Mouse (Mus musculus): ENCODE measurements around the gene Borcs5. TPM values are rescaled to one million over a fixed set of nuclear protein-coding genes. Genes with fewer than 3 reads are reported as not detected.

The Borcs5 gene
- total RNA-seq, 2 experiments from 2014 or later = 33.4 to 42.4 TPM

GRCm38 (mm10) chr6:134701211-134701602, 61.9 kb downstream of the Borcs5 start:
- DNase-seq (ENCODE audit: low spot score in 2 of 2) = no peak
- intact Hi-C loops (cut with DNase I) = no loop called here

DNA sequence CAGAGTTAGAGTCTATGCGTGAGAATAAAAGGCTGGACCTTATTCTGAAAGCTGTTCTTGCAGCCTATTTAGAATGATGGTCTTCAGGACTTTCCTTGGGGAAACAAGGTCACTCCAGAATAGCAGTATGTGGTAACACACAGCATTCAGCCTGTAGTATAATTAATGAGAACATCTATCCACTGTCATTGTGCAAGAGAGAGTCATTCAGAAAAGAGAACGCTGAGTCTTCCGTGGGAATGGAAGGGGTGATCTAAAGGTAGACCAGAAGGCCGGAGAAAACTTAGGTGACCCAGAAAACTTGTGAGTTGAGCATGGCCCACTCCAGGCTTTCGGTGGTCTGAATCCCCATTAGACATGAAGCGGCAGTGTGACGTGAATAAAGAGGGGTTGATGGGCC, 62.9 kb downstream of the Borcs5 start:
- intact Hi-C loops (cut with DNase I) = no loop called here
- no peak for DNase-seq (ENCODE audit: low spot score in 2 of 2)

DNA sequence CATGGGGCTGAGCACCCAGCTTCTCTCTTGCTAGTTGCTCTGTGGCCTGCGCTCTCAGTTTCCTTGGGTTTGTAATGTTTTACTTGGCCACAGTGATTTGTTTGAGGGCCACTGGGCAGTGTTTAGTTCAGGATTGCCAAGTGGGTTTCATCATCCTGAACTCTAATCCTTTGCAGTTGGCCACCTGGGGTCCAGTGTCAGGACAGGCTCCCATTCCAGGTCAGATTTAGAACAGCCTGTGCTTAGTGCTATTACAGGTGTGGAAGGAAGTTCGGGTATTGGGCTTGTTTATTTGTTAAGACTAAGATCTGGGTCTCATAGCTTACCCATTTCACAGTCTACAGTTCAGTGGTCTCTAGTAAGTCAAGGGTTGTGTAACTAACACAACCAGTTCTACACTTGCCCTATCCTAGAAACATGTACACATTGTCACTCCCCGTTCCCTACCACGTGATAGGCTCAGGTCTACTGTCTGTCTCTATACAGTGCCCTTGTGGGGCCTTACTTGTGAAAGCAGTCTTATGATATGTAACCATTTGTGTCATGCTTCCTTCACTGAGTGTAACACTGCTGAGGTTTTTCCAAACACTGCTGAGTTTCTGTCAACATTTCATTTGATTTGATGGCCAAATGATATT, 63.9 kb downstream of the Borcs5 start:
- intact Hi-C loops (cut with DNase I) = no loop called here
- no peak for DNase-seq (ENCODE audit: low spot score in 2 of 2)

GRCm38 (mm10) chr6:134706467-134706866, 67.2 kb downstream of the Borcs5 start:
- no peak for DNase-seq (ENCODE audit: low spot score in 2 of 2)
- intact Hi-C loops (cut with DNase I) = no loop called here

DNA sequence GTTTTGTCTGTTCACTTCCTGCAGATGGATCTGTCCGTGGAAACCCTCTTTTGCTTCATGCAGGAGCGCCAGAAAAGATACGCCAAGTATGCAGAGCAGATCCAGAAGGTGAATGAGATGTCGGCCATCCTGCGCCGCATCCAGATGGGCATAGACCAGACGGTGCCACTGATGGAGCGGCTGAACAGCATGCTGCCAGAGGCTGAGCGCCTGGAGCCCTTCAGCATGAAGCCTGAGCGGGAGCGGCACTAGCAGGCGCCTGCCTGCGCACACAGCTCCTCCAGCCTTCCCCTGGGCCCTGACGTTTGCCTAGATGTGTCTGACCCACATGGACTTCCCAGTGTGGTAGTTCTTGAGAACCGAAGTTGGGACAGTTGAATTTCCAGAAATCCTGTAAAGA, 70.7 kb downstream of the Borcs5 start:
- intact Hi-C loops (cut with DNase I) = no loop called here
- DNase-seq (ENCODE audit: low spot score in 2 of 2) = no peak

DNA sequence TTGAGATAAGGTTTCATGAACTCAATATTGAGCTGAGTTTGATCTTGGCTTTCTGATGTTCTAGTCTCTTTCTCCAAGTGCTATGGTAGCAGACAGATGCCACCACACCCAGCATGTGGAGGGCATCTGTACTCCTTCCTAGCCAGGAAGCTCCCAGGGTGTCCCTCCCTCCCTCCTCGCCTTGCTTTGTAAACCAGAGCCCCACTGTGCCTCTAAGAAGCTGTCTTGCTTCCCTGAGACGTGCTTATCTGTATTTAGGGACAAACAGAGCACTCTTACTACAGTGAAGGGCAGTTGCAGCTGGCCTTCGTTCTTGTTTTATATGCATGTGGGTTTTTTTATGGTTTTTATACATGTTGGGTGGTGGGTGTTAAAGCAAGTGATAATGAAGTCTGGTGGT, 74.0 kb downstream of the Borcs5 start:
- DNase-seq (ENCODE audit: low spot score in 2 of 2) = no peak
- intact Hi-C loops (cut with DNase I) = no loop called here

DNA sequence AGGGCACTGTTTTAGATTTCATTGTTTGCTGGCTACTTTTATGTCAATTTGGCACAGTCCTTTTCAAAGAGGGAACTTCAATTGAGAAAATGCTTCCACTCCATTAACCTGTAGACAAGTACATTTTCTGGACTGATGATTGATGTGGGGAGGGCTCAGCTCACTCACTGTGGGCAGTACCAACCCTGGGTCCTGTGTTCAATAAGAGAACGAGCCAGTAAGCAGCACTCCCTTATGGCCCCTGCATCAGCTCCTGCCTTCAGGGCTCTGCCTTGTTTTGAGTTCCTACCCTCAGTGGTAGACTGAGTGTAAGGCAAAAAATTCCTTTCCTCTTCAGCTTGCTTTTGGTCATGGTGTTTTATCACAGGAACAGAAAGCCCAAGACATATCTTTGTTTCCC, 74.6 kb downstream of the Borcs5 start:
- no peak for DNase-seq (ENCODE audit: low spot score in 2 of 2)
- intact Hi-C loops (cut with DNase I) = no loop called here

GRCm38 (mm10) chr6:134716168-134716587, 76.9 kb downstream of the Borcs5 start:
- DNase-seq (ENCODE audit: low spot score in 2 of 2) = no peak
- intact Hi-C loops (cut with DNase I) = no loop called here

DNA sequence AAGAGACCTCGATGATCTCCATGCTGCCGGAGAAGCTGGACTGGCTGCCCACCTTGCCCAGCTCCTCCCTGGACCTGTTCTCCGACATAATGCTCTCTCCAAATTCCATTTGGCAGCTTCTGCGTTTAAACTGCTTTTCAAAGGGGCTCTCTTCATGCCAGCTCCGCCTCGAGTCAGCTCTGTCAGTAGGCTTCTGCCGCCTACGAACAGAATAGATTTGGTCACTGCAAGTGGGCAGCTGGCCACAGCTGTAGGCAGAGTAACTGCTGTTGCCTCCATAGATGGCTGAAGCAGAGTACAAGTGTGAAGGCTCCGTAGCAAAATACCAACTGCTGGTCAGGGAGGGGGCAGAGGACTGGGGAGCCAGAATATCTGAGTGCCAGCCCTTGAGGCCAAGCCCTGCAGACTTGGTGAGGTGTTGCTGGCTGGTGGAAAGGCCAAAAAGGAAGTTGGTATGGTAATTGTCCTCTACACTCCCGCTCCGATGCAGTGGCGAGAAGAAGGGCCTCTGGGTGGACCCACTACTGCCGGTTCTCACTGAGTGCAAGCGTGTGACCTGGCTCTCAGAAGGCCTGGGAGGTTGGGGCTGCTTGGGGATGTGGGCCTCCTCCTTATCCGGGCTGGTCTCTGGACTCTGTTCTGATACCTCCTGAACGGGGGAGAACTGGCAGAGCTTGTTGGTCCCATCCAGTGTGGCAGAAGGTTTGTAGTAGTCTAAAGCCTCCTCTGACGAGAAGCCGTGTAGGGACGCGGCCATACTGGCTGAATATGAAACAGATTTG, 78.8 kb downstream of the Borcs5 start:
- intact Hi-C loops (cut with DNase I) = no loop called here
- DNase-seq (ENCODE audit: low spot score in 2 of 2) = peak; percentile 21 to 63

GRCm38 (mm10) chr6:134718668-134719065, 79.4 kb downstream of the Borcs5 start:
- DNase-seq (ENCODE audit: low spot score in 2 of 2) = no peak
- intact Hi-C loops (cut with DNase I) = no loop called here

DNA sequence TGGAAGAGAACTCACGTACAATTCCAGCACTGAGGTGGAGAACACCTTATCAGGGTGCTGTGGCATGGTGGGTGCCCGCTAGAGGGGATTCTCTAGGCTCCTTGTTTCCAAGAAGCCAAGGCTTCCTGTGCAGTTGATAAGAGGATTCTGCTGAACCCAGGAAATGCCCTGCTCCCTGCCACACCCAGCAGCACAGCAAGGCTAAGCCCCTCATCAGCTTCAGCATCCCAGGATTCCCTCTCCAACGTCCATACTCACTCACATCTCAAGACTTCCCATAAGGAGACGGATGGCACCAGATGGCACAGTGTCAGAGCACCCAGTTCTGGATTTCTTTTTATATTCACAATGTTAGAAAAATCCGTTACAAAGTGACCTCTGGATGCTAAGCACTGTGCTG, 79.8 kb downstream of the Borcs5 start:
- DNase-seq (ENCODE audit: low spot score in 2 of 2) = no peak
- intact Hi-C loops (cut with DNase I) = no loop called here

GRCm38 (mm10) chr6:134720150-134720549, 80.8 kb downstream of the Borcs5 start:
- no peak for DNase-seq (ENCODE audit: low spot score in 2 of 2)
- intact Hi-C loops (cut with DNase I) = no loop called here

DNA sequence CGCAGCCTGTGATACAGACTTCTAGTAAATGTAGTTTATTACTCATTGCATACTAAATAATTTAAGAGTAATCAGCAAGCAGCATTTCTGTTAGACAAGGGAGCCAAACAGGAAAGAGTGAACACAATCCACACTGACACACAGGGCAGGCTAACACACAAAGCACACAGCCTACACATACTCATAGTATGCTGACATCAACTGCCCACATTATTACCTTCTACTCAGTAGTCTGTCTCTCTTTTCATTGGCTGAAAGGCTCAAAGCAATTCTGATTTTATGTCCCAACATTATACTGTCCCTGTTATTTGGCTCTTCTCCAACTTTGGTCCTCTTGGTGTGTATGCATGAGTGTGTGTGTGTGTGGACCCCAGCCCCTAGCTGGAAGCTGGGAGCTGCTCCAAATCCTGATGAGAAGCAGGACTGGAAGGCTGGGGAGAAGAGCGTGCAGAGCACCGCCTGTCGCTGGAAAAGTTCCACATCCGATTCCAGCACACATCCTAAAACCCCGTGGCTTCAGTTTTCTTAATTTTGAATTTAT, 82.5 kb downstream of the Borcs5 start:
- no peak for DNase-seq (ENCODE audit: low spot score in 2 of 2)
- intact Hi-C loops (cut with DNase I) = no loop called here

DNA sequence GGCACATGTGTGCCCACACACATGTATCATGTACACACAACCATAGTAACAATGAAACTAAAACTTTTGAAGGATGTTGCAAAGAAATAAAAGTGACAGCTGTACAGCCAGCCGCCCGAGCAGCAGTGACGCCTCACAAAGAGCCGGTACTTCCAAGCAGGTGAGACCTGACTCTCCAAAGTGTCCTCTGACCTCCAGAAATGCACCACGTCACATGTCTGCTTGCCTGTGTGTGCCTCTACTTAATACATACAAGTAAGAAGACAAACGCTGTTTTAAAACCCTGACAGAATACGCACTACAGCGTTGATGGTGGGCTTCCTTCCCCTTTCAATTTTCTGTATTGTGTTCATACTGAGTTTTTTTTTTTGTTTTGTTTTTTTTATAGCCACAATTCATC, 83.6 kb downstream of the Borcs5 start:
- DNase-seq (ENCODE audit: low spot score in 2 of 2) = no peak
- intact Hi-C loops (cut with DNase I) = no loop called here

DNA sequence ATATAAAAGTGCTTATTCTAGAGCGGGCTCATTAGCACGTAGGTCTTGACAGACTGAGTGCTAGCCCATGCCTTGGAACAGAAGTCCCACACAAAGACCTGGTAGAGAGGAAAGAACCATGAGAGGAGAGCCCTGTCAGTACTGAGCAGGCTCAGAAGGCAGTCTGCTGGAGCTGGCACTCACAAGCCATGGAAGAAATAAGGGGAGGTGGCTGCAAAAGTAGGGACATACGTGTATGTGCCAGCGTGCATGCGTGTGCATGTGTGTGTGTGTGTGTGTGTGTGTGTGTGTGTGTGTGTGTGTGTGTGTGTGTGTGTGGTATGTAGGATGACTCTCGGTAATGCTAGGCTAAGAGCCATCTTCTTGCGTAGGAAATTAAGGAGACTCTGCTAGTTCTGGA, 84.0 kb downstream of the Borcs5 start:
- DNase-seq (ENCODE audit: low spot score in 2 of 2) = no peak
- intact Hi-C loops (cut with DNase I) = no loop called here

DNA sequence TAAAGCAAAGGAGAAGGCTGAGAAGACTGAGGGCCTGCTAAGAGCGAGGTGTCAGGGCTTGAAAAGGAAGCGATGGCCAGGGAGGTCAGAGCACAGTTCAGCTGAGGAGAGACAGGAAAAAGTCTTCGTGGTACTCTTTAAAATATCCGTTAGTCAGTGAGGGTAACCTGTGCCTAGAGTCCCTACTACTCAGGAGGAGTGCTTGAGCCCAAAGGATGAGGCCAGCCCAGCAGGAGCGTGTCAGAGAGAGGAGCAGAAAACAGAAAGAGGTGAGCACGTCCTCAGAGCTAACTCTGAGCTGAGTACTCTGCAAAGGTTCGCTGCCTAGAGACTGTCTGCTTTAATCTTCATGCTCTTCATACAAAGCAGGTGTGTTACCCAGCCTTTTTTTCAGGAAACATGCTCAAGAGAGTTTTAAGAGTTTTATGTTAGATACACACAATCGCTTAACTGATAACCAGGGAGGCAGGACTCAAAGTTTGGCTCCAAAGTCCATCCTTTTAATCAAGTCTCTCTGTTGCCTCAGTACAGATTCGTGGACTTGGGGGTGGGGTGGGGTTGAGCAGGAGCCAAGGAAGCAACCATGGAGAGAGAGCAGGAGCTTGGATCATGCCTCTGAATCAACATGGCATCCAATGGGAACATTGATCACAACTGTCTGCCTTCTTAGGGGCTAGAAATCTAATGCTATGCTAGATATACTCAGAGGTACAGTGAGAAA, 84.7 kb downstream of the Borcs5 start:
- intact Hi-C loops (cut with DNase I) = no loop called here
- DNase-seq (ENCODE audit: low spot score in 2 of 2) = no peak

DNA sequence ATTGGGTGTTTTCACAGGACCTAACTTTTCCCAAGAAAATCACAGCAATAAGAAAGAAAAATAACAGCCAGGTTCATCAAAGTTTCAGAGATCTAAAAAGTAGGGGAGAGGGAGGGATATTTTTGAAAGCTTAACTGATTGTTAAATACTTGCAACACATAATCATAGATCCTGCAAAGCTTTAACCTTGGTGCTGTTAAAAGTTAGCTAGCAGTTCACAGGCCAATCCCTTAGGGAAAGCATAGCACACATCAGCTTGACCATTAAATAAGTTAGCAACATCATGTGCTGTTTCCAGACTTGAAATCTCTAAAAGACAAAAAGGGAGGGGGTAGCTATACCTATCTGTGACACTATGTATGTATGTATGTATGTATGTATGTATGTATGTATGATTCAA, 86.1 kb downstream of the Borcs5 start:
- intact Hi-C loops (cut with DNase I) = no loop called here
- DNase-seq (ENCODE audit: low spot score in 2 of 2) = no peak

GRCm38 (mm10) chr6:134730978-134731377, 91.7 kb downstream of the Borcs5 start:
- intact Hi-C loops (cut with DNase I) = no loop called here
- DNase-seq (ENCODE audit: low spot score in 2 of 2) = no peak

DNA sequence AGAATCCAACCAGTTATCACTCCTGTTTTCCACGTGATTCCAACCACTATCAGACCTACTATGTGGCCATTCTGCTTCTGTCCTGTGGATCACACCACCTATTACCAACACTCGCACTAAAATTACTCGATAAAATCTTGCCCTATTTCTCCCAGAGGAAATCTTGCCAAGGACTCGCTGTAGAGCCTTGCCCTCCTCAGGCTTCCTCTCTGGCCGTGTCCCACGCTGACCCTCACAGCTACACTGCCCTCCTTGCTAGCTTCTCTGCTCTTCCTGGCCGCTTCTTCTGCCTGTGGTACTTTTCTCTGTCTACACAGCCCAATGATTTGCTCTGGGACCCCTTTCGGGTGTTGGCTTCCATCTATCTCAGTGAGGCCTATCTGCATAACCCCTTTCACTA, 93.5 kb downstream of the Borcs5 start:
- no peak for DNase-seq (ENCODE audit: low spot score in 2 of 2)
- intact Hi-C loops (cut with DNase I) = no loop called here

DNA sequence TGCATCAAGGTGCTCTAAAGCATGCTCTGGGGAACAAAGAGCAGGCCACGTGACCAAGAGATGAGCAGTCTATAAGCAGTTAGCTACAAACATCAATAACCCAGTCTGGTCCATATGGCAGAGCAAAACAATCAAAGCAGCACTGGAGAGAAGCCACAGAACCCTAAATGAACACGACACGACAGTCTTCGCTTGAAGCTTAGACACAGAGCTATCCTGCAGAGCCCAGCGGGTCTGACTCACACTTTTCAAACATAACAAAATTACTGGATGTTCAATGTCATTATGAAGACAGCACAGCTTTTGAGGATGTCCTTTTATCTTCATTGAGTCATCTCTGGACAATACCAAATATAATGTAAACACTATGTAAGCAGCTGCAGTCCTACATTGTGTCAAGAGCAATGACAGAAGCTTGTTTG, 94.5 kb downstream of the Borcs5 start:
- no peak for DNase-seq (ENCODE audit: low spot score in 2 of 2)
- intact Hi-C loops (cut with DNase I) = no loop called here

DNA sequence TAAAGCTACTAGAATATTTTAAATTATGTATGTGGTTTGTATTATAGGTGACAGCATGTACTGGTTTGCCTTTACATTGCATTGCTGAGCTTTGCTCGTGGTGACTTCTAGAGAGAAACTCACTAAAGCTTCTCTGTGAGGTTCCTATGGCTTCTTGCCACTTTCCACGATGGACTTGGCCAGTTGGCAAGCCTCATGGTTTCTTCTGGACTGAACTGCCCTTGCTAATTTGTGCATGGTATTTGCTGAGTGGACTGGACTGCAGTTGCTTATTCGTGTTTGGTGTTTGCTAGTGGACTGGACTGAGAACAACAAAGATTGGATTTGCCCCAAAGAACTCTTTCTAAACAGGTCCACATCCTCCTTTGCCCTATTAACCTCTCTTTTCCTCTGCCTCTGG, 97.5 kb downstream of the Borcs5 start:
- intact Hi-C loops (cut with DNase I) = no loop called here
- no peak for DNase-seq (ENCODE audit: low spot score in 2 of 2)
